Mouse (Mus musculus) kidney, postnatal 0 days (tissue): ENCODE data around the gene Fcer2a. TPM values are rescaled to one million over a fixed set of nuclear protein-coding genes. Genes with fewer than 3 reads are reported as not detected.

Experiments used
- ATAC-seq: fragments of 200-750 bp; cut with Nextera tagmentation; replicated peaks from 2 replicates; pipeline ENCODE4 v1.8.0; 2017; ENCODE audit warnings: low read depth, moderate number of reproducible peaks, moderate TSS enrichment, moderate library complexity; ENCODE audit not compliant: low FRiP score
- DNase-seq: peaks from one replicate; pipeline ENCODE4 v3.0.0-alpha.2; 2016; ENCODE audit warnings: low spot score
- H3K27ac ChIP-seq: fragments of 300-500 bp; sonication (generic); 2 replicates; pipeline ENCODE4 v1.5.1; 2014; ENCODE audit warnings: mild to moderate bottlenecking
- H3K27me3 ChIP-seq: fragments of 300-500 bp; sonication (generic); 2 replicates; pipeline ENCODE4 v1.6.1; 2014; ENCODE audit warnings: low read length, mixed read lengths; ENCODE audit not compliant: insufficient read depth
- H3K36me3 ChIP-seq: fragments of 300-500 bp; sonication (generic); 2 replicates; pipeline ENCODE4 v1.6.1; 2014; ENCODE audit warnings: low read length, mixed read lengths; ENCODE audit not compliant: insufficient read depth
- H3K4me1 ChIP-seq: fragments of 300-500 bp; sonication (generic); replicated peaks from 2 replicates; pipeline ENCODE4 v1.6.1; 2014; ENCODE audit warnings: antibody characterized with exemption, low read length, mixed read lengths; ENCODE audit not compliant: insufficient read depth
- H3K4me2 ChIP-seq: fragments of 300-500 bp; sonication (generic); 2 replicates; pipeline ENCODE4 v1.6.1; 2014; ENCODE audit warnings: mild to moderate bottlenecking, low read length, moderate library complexity, mixed read lengths
- H3K4me3 ChIP-seq: fragments of 300-500 bp; sonication (generic); replicated peaks from 2 replicates; pipeline ENCODE4 v1.5.1; 2014; ENCODE audit warnings: low read depth, low read length
- H3K9ac ChIP-seq: fragments of 300-500 bp; sonication (generic); 2 replicates; pipeline ENCODE4 v1.6.1; 2014; ENCODE audit warnings: low read depth, low read length
- H3K9me3 ChIP-seq: fragments of 300-500 bp; sonication (generic); replicated peaks from 2 replicates; pipeline ENCODE4 v1.6.1; 2016; ENCODE audit warnings: low read length, inconsistent platforms, mixed read lengths
- CTCF ChIP-seq: IDR thresholded peaks from 2 replicates; pipeline ENCODE4 v1.5.1; 2016; ENCODE audit warnings: antibody characterized with exemption, low read depth, mild to moderate bottlenecking, moderate library complexity
- WGBS: fragments of 180-500 bp; shearing (Covaris S2); extraction: QIAGEN DNeasy Blood & Tissue Kit; methylation state at CpG from one replicate; pipeline ENCODE4 v1.1.7; 2014; 5-methylcytosine and 5-hydroxymethylcytosine counted together
- polyA plus RNA-seq: library from polyadenylated mRNA; unstranded; fragments of >200 nt; fragmentation: Nextera tagmentation; extraction: Ambion mirVana; gene quantifications from 2 replicates; pipeline ENCODE4 v1.2.1, GENCODE M21; 2015

Fcer2a gene
- polyA plus RNA-seq, 1 experiment from 2014 or later = 0.08 TPM

DNA sequence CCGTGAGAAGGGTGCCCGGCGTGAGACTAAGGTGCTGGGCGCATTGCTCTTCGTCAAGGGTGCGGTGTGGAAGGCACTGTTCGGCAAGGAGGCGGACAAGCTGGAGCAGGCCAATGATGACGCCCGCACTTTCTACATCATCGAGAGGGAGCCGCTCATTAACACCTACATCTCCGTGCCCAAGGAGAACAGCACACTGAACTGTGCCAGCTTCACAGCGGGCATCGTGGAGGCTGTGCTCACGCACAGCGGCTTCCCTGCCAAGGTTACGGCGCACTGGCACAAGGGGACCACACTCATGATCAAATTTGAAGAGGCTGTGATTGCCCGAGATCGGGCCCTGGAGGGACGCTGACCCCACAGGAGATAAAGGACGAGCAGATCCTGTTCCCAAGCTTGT lies 14.7 kb downstream of the Fcer2a start:
- no peak for TF ChIP-seq CTCF
- ATAC-seq = no peak
- Histone ChIP-seq H3K36me3 (peaks cover 20% of the 10 kb centered on the region), H3K9ac (no peak overlapping the region), H3K27me3 (no peaks in the 10 kb centered on the region), H3K9me3 (no peaks in the 10 kb centered on the region), H3K27ac (no peak overlapping the region), H3K4me3 (no peak overlapping the region), H3K4me2 (no peak overlapping the region), H3K4me1 (peaks cover 10% of the 10 kb centered on the region; the same call in 1 of the 2 replicates)
- no peak for DNase-seq
- WGBS = 95% methylated on average over 23 of the region's 23 CpGs

DNA sequence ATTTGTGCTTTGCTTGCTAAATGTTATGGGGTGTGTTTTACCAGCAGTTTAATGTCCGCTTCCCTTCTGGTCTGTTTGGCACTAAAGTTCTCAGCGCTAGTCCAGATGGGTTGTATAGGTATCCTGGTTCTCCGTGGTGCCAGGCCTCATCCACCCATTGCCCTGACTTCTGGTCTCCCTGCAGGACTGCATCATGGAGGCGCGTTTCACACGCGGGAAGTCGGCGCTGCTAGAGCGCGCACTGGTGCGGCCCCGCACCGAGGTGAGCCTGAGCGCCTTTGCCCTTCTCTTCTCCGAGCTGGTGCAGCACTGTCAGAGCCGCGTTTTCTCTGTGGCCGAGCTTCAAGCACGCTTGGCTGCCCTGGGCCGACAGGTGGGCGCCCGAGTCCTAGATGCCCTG lies 15.1 kb downstream of the Fcer2a start:
- WGBS = 95% methylated on average over 23 of the region's 23 CpGs
- no peaks in the 10 kb centered on the region for H3K27me3 ChIP-seq

GRCm38 (mm10) chr8:3676993-3677579 lies 16.9 kb downstream of the Fcer2a start:
- H3K4me2 ChIP-seq = peak overlapping the region; percentile 61
- H3K4me1 ChIP-seq = peaks cover 10% of the 10 kb centered on the region; the same call in 1 of the 2 replicates
- peaks cover 20% of the 10 kb centered on the region for H3K36me3 ChIP-seq
- no peak for ATAC-seq
- no peaks in the 10 kb centered on the region for H3K27me3 ChIP-seq
- 4% methylated on average over 15 of the region's 15 CpGs for WGBS
- H3K9me3 ChIP-seq = no peaks in the 10 kb centered on the region
- no peak for TF ChIP-seq CTCF
- peak overlapping the region; percentile 70 for H3K4me3 ChIP-seq
- peak; percentile 54 for DNase-seq
- peak overlapping the region; percentile 76 for H3K9ac ChIP-seq
- H3K27ac ChIP-seq = peak overlapping the region; percentile 92

More for the DNA sequence above, 15.1 kb downstream of the Fcer2a start:
- no peak overlapping the region for H3K9ac ChIP-seq
- H3K27ac ChIP-seq = no peak overlapping the region
- no peak for DNase-seq
- no peak overlapping the region for H3K4me2 ChIP-seq
- no peaks in the 10 kb centered on the region for H3K9me3 ChIP-seq
- no peak overlapping the region for H3K4me3 ChIP-seq
- no peak for TF ChIP-seq CTCF
- peaks cover 10% of the 10 kb centered on the region; the same call in 1 of the 2 replicates for H3K4me1 ChIP-seq
- H3K36me3 ChIP-seq = peaks cover 20% of the 10 kb centered on the region
- no peak for ATAC-seq

- Histone ChIP-seq H3K27me3 (no peaks in the 10 kb centered on the region), H3K27ac (peak within 1 kb of the TSS; percentile 92), H3K4me1 (peaks cover 10% of the 10 kb centered on the region; the same call in 1 of the 2 replicates), H3K9ac (peak within 1 kb of the TSS; percentile 76), H3K9me3 (no peaks in the 10 kb centered on the region), H3K4me3 (peak within 1 kb of the TSS; percentile 70), H3K36me3 (peaks cover 19% of the 10 kb centered on the region), H3K4me2 (peak within 1 kb of the TSS; percentile 61)
- WGBS = 1% methylated on average over 61 of the region's 61 CpGs
- peak; percentile 98 for TF ChIP-seq CTCF
- peak; percentile 80 for ATAC-seq
- peak; percentile 98 for DNase-seq
Observed at GRCm38 (mm10) chr8:3676131-3676992, 17.6 kb downstream of the Fcer2a start, which contains the start of gene Trappc5. Trappc5 (plus strand) TSS chr8:3676299.

DNA sequence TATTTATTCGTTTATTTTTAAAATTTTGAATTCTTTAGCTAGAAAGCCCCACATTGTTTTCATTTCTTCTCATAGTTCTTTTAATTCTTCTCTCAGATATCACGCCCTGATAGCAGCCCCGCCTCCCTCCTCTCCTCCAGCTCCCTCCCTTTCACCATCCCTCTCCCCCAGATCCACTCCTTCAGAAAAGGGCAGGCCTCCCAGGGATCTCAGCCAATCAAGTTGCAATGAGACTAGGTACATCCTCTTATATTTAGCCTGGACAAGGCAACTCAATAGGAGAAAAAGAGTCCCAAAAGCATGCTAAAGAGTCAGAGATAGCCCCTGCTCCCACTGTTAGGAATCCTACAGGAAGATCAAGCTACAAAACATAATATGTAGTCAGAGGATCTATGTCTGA lies 19.3 kb downstream of the Fcer2a start:
- no peak for ATAC-seq
- Histone ChIP-seq H3K27ac (no peak overlapping the region), H3K4me2 (no peak overlapping the region), H3K9me3 (no peaks in the 10 kb centered on the region), H3K9ac (no peak overlapping the region), H3K4me3 (no peak overlapping the region), H3K27me3 (no peaks in the 10 kb centered on the region), H3K4me1 (peaks cover 10% of the 10 kb centered on the region; the same call in 1 of the 2 replicates), H3K36me3 (peaks cover 10% of the 10 kb centered on the region)
- no peak for TF ChIP-seq CTCF
- no peak for DNase-seq
- WGBS = 42% methylated on average over 3 of the region's 3 CpGs

GRCm38 (mm10) chr8:3671980-3672491 lies 21.9 kb downstream of the Fcer2a start, which contains the start of gene Fcor:
Fcor (minus strand) TSS chr8:3672362.
- WGBS = 2% methylated on average over 23 of the region's 23 CpGs
- no peaks in the 10 kb centered on the region for H3K36me3 ChIP-seq
- peak within 1 kb of the TSS; percentile 75 for H3K4me2 ChIP-seq

More at GRCm38 (mm10) chr8:3671980-3672491, 21.9 kb downstream of the Fcer2a start, which contains the start of gene Fcor:
- H3K27ac ChIP-seq = peak within 1 kb of the TSS; percentile 54; the same call in 1 of the 2 replicates
- H3K9me3 ChIP-seq = no peaks in the 10 kb centered on the region
- TF ChIP-seq CTCF = peak; percentile 86
- no peaks in the 10 kb centered on the region for H3K27me3 ChIP-seq
- peak; percentile 90 for DNase-seq
- H3K9ac ChIP-seq = peak within 1 kb of the TSS; percentile 58
- peak; percentile 73 for ATAC-seq
- no peaks in the 10 kb centered on the region for H3K4me1 ChIP-seq
- peak within 1 kb of the TSS; percentile 44 for H3K4me3 ChIP-seq
